Mouse (Mus musculus) adrenal gland, adult 18-20 months (tissue): ENCODE results near the gene Actb. TPM values are rescaled to one million over a fixed set of nuclear protein-coding genes. Genes with fewer than 3 reads are reported as not detected.

Source experiments
- DNase-seq, 2 experiments: peaks; one replicate each; pipeline ENCODE4 v3.0.0; 2021 to 2022; ENCODE audit warnings: low spot score in 2 of 2
- total RNA-seq, 2 experiments: library from RNA; stranded (reverse); gene quantifications; 1 replicate in 1 of 2; 2 replicates in 1 of 2; pipeline ENCODE4 v1.2.3; 2021

The Actb gene
- total RNA-seq, 2 experiments from 2014 or later: 2,759 to 3,567 TPM

GRCm38 (mm10) chr5:142923781-142924180 lies 17.2 kb upstream of the Actb start:
- no peak for DNase-seq

- no peak for DNase-seq
Observed at GRCm38 (mm10) chr5:142922251-142922650, 15.7 kb upstream of the Actb start.

GRCm38 (mm10) chr5:142921074-142921459 lies 14.5 kb upstream of the Actb start:
- no peak for DNase-seq

GRCm38 (mm10) chr5:142920311-142921073 lies 13.9 kb upstream of the Actb start:
- DNase-seq: peak; percentile 61 to 70

- DNase-seq: no peak
Observed at GRCm38 (mm10) chr5:142917402-142917801, 10.8 kb upstream of the Actb start.

GRCm38 (mm10) chr5:142916593-142916992 lies 10.0 kb upstream of the Actb start:
- DNase-seq: no peak

- DNase-seq: no peak
Observed at GRCm38 (mm10) chr5:142915231-142915630, 8.7 kb upstream of the Actb start.

- DNase-seq: no peak
Observed at GRCm38 (mm10) chr5:142912739-142913138, 6.2 kb upstream of the Actb start.

GRCm38 (mm10) chr5:142912320-142912719 lies 5.8 kb upstream of the Actb start:
- DNase-seq: no peak

GRCm38 (mm10) chr5:142911629-142912028 lies 5.1 kb upstream of the Actb start:
- no peak for DNase-seq

GRCm38 (mm10) chr5:142909576-142910278 lies 3.2 kb upstream of the Actb start:
- DNase-seq: peak in 1 of 2 experiments; percentile 40

- no peak for DNase-seq
Observed at GRCm38 (mm10) chr5:142908941-142909575, 2.5 kb upstream of the Actb start.

- DNase-seq: peak; percentile 67 to 81
Observed at GRCm38 (mm10) chr5:142907803-142908559, 1.4 kb upstream of the Actb start.

- peak; percentile 55 to 56 for DNase-seq
Observed at GRCm38 (mm10) chr5:142907048-142907802, 671 bp upstream of the Actb start.

- DNase-seq: peak; percentile 98 to 99
Observed at GRCm38 (mm10) chr5:142905725-142906531, 626 bp downstream of the Actb start.

- DNase-seq: no peak
Observed at GRCm38 (mm10) chr5:142905038-142905695, 1.4 kb downstream of the Actb start.

- no peak for DNase-seq
Observed at GRCm38 (mm10) chr5:142904208-142905037, 2.1 kb downstream of the Actb start.
